Mouse (Mus musculus) testis, adult 2 months (tissue): ENCODE data around the gene Iqgap2.

Experiments
- CTCF ChIP-seq: fragments of 200-500 bp; IDR thresholded peaks from 2 replicates; pipeline ENCODE4 v1.5.1; 2012; ENCODE audit warnings: low read depth, mild to moderate bottlenecking, inconsistent platforms, low read length, moderate library complexity; ENCODE audit not compliant: control insufficient read depth, insufficient read depth, insufficient replicate concordance
- POLR2A ChIP-seq: fragments of 200-500 bp; IDR thresholded peaks from 2 replicates; pipeline ENCODE4 v1.6.1; 2012; ENCODE audit warnings: low read depth, mild to moderate bottlenecking, inconsistent platforms, low read length, moderate library complexity; ENCODE audit not compliant: control insufficient read depth

DNA sequence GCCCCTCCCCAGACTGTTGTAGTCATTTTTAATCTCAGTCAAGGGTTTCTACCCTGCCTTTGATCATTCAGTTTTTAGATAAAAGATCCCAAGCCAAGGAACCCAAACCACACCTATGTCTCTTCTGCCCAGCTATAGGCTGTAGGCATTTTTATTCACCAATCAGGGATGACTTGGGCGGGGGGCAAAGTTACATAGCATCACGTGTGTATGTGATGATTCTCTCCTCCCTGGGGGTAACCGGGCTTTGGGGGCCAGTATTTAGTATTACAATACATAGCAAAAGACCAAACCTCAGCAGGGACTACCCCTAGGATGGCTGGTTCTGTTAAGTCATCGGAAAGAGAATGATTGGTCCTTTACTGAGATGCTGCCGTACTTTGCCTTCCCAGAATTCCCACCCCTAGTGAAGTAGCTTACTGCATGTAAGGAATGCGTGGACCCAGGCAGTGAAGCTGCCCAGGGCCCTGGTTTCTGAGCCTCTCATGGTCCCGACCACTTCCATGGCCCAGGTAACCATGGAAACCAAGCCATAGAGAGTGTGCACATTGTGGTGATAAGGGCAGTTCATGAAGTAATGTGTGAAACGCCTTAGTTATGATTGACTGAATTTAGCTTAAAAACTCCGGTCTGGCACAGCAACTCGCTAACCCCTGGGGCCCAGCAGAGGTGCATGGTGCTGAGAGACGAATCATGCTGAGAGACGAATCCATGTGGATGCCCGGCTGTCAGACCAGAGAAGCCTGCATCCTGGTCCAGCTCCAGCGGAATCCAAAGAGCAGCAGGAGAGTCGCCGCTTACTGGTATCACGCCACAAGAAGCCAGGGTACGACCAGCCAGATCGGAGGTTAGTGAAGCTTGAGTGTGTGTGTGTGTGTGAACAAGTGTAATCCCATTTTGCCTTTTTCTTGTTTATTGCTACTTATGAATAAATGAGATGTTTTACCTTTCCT is 308.2 kb downstream of the Iqgap2 start:
- TF ChIP-seq CTCF (no peak), POLR2A (no peak)
